Mouse (Mus musculus) hindbrain, postnatal 0 days (tissue): Measurements from ENCODE around the gene Zscan26. TPM values are rescaled to one million over a fixed set of nuclear protein-coding genes. Genes with fewer than 3 reads are reported as not detected.

Experiments
- ATAC-seq: fragments of 200-750 bp; cut with Nextera tagmentation; 2 replicates; pipeline ENCODE4 v1.8.0; 2017; ENCODE audit warnings: mild to moderate bottlenecking, moderate TSS enrichment, moderate library complexity
- DNase-seq: peaks from one replicate; pipeline ENCODE4 v3.0.0-alpha.2; 2015; ENCODE audit warnings: low spot score
- H3K27ac ChIP-seq: fragments of 300-500 bp; sonication (generic); 2 replicates; pipeline ENCODE4 v1.5.1; 2014; ENCODE audit warnings: mild to moderate bottlenecking
- H3K27me3 ChIP-seq: fragments of 300-500 bp; sonication (generic); 2 replicates; pipeline ENCODE4 v1.6.1; 2014; ENCODE audit warnings: low read length, mixed read lengths; ENCODE audit not compliant: insufficient read depth
- H3K36me3 ChIP-seq: fragments of 300-500 bp; sonication (generic); 2 replicates; pipeline ENCODE4 v1.6.1; 2014; ENCODE audit warnings: low read length, mixed read lengths; ENCODE audit not compliant: insufficient read depth
- H3K4me1 ChIP-seq: fragments of 300-500 bp; sonication (generic); 2 replicates; pipeline ENCODE4 v1.6.1; 2014; ENCODE audit warnings: antibody characterized with exemption, low read length, mixed read lengths; ENCODE audit not compliant: insufficient read depth
- H3K4me2 ChIP-seq: fragments of 300-500 bp; sonication (generic); 2 replicates; pipeline ENCODE4 v1.6.1; 2014; ENCODE audit warnings: low read depth, mild to moderate bottlenecking, low read length, moderate library complexity, mixed read lengths
- H3K4me3 ChIP-seq: fragments of 300-500 bp; sonication (generic); 2 replicates; pipeline ENCODE4 v1.5.1; 2014; ENCODE audit warnings: low read length
- H3K9ac ChIP-seq: fragments of 300-500 bp; sonication (generic); replicated peaks from 2 replicates; pipeline ENCODE4 v1.6.1; 2014; ENCODE audit warnings: mild to moderate bottlenecking, low read length, moderate library complexity, mixed read lengths
- H3K9me3 ChIP-seq: fragments of 300-500 bp; sonication (generic); 2 replicates; pipeline ENCODE4 v1.6.1; 2016; ENCODE audit warnings: low read length, mixed read lengths
- CTCF ChIP-seq: IDR thresholded peaks from 2 replicates; pipeline ENCODE4 v1.5.1; 2016; ENCODE audit warnings: antibody characterized with exemption, control low read depth, low read depth
- WGBS: fragments of 180-500 bp; shearing (Covaris S2); extraction: QIAGEN DNeasy Blood & Tissue Kit; methylation state at CpG from one replicate; pipeline ENCODE4 v1.1.7; 2014; 5-methylcytosine and 5-hydroxymethylcytosine counted together
- polyA plus RNA-seq: library from polyadenylated mRNA; unstranded; fragments of >200 nt; fragmentation: Nextera tagmentation; extraction: Ambion mirVana; gene quantifications from 2 replicates; pipeline ENCODE4 v1.2.1, GENCODE M21; 2015
- total RNA-seq: library from RNA; depleted of rRNA; stranded (reverse); fragments of >200 nt; gene quantifications from 2 replicates; pipeline ENCODE4 v1.2.3, GENCODE M21; 2014

Zscan26 gene
- total and polyA plus RNA-seq, 2 experiments from 2014 or later, result 18.8 to 19.4 TPM

DNA sequence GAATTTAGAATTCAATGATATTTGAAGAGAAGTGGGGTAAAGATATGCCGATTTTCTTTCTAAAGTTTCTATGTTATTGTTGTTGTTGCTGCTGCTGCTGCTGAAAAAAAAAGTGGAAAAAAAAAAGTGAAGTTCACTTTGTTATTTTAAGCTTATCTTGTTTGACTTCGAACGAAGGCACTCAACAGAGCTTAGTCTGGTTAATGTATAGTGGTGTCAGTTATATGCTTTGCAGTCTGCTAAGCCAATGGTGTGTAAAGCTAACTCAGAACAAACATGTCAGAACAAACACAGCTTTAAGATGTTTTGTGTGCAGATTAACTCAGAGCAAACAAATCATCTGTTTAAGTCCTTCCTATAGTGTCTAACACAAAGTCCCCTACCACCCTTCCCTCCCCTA, 603 bp upstream of the Zscan26 start:
- Histone ChIP-seq H3K36me3 (no peaks in the 10 kb centered on the region), H3K27ac (no peak overlapping the region), H3K4me3 (peak overlapping the region; percentile 76; the same call in 1 of the 2 replicates), H3K4me1 (peaks cover 7% of the 10 kb centered on the region; the same call in 1 of the 2 replicates), H3K9ac (no peak overlapping the region), H3K27me3 (no peaks in the 10 kb centered on the region), H3K9me3 (no peaks in the 10 kb centered on the region), H3K4me2 (peak overlapping the region; percentile 54; the same call in 1 of the 2 replicates)
- no peak for DNase-seq
- WGBS, result 92% methylated on average over 3 of the region's 3 CpGs
- ATAC-seq, result no peak
- TF ChIP-seq CTCF, result no peak

DNA sequence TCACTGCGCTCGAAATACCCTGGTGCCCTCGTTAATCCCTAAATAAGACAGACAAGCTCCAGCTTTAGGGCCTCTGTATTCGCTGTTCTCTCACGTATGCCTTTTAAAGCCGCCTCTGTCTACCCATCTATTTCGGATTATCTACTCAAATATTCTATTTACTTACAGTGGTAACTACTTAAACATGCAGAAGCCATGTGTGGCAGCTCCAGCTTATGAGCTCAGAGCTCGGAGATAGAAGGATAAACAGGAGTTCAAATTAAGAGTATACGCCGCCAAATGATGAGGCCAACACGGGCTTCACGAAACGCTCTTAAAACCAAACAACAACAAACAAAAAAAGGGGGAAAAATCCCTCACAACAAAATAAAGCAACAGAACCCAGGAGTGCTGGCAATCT, 488 bp downstream of the Zscan26 start:
- TF ChIP-seq CTCF, result no peak
- ATAC-seq, result peak; percentile 28; the same call in 1 of the 2 replicates
- peak overlapping the region; percentile 54 for H3K4me2 ChIP-seq

DNA sequence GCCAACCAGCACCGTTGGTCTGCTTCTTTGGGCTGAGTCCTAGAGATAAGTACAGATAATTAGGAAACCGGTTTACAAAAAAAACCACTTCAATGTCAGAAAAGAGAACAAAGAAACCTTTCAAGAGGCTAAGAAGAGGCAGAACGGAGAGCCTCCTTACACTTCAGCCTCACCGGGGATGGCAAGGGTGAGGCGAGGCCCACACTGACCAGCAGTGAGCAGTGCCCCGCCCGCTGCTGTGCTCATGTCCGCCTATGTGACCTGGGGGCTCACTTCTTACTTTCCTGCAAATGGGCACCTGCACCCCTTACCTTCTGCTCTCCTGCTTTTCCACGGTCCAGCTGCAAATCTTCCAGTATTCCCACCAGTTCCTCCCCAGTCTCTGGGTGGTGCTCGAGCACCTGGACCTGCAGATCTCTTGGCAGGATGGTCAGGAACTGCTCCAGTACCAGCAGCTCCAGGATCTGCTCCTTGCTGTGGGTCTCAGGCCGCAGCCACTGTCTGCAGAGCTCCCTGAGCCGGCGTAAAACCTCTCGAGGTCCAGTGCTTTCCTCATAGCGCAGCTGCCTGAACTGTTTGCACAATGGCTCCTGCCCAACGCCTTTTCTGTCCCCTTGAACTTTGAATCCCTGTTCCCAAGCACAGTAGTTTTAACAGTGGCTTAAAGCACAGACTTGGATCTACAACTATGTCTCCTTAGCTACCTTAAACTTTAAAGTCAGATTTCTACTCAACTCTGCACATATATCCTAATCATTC, 5.5 kb downstream of the Zscan26 start:
- H3K36me3 ChIP-seq, result peaks cover 29% of the 10 kb centered on the region; the same call in 1 of the 2 replicates
- 83% methylated on average over 16 of the region's 16 CpGs for WGBS
- H3K9me3 ChIP-seq, result no peaks in the 10 kb centered on the region
- H3K4me3 ChIP-seq, result no peak overlapping the region
- H3K27ac ChIP-seq, result no peak overlapping the region
- H3K9ac ChIP-seq, result no peak overlapping the region
- TF ChIP-seq CTCF, result no peak
- DNase-seq, result no peak
- peaks cover 7% of the 10 kb centered on the region; the same call in 1 of the 2 replicates for H3K4me1 ChIP-seq
- no peak for ATAC-seq
- no peaks in the 10 kb centered on the region for H3K27me3 ChIP-seq
- H3K4me2 ChIP-seq, result no peak overlapping the region

More for the DNA sequence above, 488 bp downstream of the Zscan26 start:
- Histone ChIP-seq H3K4me1 (peaks cover 7% of the 10 kb centered on the region; the same call in 1 of the 2 replicates), H3K9ac (peak overlapping the region; percentile 67), H3K36me3 (0 out of 2 replicates have a peak, but pooled peaks cover 2% of the 10 kb centered on the region), H3K27ac (peak overlapping the region; percentile 73; the same call in 1 of the 2 replicates), H3K27me3 (no peaks in the 10 kb centered on the region), H3K4me3 (peak overlapping the region; percentile 76), H3K9me3 (no peaks in the 10 kb centered on the region)
- 5% methylated on average over 13 of the region's 13 CpGs for WGBS
- DNase-seq, result peak; percentile 5

DNA sequence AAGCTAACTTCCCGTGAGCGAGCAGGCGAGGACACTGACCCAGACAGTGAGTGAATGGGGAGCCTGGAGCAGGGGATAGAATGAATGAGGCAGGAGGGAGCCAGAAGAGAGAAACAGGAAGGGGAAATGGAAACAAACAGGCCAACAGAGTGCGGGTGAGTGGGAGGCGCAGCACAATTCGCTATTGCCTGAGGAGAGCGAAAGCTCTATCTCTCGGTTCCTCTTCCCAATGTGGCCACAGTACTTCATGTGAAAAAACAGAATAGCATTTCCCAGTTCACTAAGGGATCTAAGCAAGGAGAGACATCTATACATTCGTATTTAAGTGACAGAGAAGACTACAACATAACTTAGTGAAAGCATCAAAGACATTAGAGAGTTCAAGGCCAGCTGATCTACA, 6.7 kb downstream of the Zscan26 start:
- WGBS, result 83% methylated on average over 9 of the region's 9 CpGs
- H3K36me3 ChIP-seq, result peaks cover 29% of the 10 kb centered on the region; the same call in 1 of the 2 replicates
- no peak overlapping the region for H3K9ac ChIP-seq
- no peaks in the 10 kb centered on the region for H3K27me3 ChIP-seq
- no peak for TF ChIP-seq CTCF
- no peak overlapping the region for H3K27ac ChIP-seq
- H3K4me3 ChIP-seq, result no peak overlapping the region
- H3K4me2 ChIP-seq, result no peak overlapping the region
- no peaks in the 10 kb centered on the region for H3K4me1 ChIP-seq
- no peak for ATAC-seq
- DNase-seq, result no peak
- no peaks in the 10 kb centered on the region for H3K9me3 ChIP-seq

DNA sequence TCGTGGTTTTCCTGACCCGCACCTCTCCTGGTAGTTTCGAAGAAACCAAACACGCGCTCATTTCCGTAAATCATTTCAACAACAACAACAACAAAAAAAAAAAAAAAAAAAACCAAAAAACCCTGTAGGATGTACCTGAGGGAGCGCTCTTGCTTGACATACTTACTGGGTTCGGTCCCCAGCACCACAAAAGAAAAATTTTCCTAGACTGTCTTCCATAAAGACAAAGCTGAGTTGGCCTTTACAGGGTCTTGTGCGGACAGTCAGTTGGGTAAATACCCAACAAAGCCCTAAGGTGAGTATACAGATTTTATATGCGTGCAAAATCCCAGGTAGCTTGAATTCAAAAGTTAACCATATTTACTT, 12.3 kb downstream of the Zscan26 start:
- H3K4me1 ChIP-seq, result 0 out of 2 replicates have a peak, but pooled peaks cover 4% of the 10 kb centered on the region
- H3K4me3 ChIP-seq, result peak overlapping the region; percentile 55
- peak overlapping the region; percentile 61 for H3K9ac ChIP-seq
- TF ChIP-seq CTCF, result no peak
- peaks cover 14% of the 10 kb centered on the region; the same call in 1 of the 2 replicates for H3K36me3 ChIP-seq
- WGBS, result 15% methylated on average over 10 of the region's 10 CpGs
- peak overlapping the region; percentile 93 for H3K4me2 ChIP-seq
- no peaks in the 10 kb centered on the region for H3K9me3 ChIP-seq
- ATAC-seq (peak; percentile 48; the same call in 1 of the 2 replicates), DNase-seq (peak; percentile 1)
- H3K27ac ChIP-seq, result peak overlapping the region; percentile 78; the same call in 1 of the 2 replicates
- H3K27me3 ChIP-seq, result no peaks in the 10 kb centered on the region

DNA sequence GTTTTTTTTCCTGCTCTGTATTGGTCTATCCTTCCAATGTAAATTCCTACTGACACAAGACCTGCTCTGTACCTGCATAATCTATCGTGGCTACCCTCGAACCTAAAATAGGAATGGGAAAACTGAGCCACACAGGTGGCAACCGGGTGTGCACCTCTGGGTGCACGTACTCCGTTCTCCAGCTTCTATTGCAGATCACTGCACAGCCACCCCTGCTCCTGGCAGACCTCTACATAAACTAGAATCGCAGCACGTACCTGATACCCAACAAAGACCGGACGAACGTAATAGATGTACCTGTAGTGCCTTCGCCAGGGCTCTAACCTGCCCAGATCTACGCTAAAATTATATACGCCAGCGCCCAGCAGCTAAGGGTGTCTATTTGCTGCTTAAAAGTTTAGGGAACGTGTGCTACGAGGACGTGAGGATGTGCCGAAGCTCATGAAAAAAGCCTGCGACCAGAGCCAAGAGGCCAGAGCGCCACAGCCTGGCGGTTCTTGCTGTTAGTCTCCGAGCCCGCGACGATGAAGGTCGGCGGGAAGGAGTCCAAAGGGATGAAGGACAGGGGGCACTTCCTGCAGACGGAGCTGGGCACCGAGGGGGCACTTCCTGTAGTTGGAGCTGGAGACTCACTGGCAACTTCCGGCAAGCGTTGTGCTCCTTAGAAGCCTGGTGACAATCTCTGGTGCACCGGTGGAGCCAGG, 12.9 kb downstream of the Zscan26 start, which contains the start of gene Pgbd1:
Gene Pgbd1 (minus strand): TSS at position 556 of the 704 bp plus-strand sequence.
- Histone ChIP-seq H3K4me3 (peak within 1 kb of the TSS; percentile 55), H3K36me3 (peaks cover 11% of the 10 kb centered on the region; the same call in 1 of the 2 replicates), H3K4me2 (peak within 1 kb of the TSS; percentile 93), H3K4me1 (0 out of 2 replicates have a peak, but pooled peaks cover 4% of the 10 kb centered on the region), H3K27me3 (no peaks in the 10 kb centered on the region), H3K9ac (peak within 1 kb of the TSS; percentile 61), H3K9me3 (no peaks in the 10 kb centered on the region), H3K27ac (peak within 1 kb of the TSS; percentile 78)
- ATAC-seq (peak; percentile 97), DNase-seq (peak; percentile 94)
- TF ChIP-seq CTCF, result peak; percentile 67
- WGBS, result under 1% methylated on average over 32 of the region's 32 CpGs
